Mouse (Mus musculus): ENCODE measurements around the gene Ptprn2.

Gene Ptprn2

DNA sequence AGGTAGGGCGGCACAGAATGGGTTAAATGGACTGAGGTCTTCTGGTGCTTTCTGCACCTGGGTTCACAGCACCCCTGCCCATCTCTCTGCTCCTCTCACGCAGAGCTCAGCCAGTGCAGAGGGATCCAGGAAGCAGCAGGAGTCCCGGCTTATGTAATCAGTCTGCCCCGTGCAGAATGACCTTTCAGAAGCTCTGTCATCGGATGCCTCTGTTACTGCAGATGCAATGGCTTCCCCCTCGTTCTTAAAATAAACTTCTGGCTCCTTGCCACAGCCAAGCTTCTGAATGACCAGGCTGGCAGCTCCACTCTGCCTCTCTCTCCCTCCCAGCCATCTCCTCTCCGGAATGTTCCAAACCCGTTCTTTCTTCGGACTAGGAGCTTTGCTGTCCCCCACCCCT lies 714.6 kb downstream of the Ptprn2 start:
- DNase-seq (ENCODE audit: extremely low read depth, insufficient read length, low spot score), result no peak

DNA sequence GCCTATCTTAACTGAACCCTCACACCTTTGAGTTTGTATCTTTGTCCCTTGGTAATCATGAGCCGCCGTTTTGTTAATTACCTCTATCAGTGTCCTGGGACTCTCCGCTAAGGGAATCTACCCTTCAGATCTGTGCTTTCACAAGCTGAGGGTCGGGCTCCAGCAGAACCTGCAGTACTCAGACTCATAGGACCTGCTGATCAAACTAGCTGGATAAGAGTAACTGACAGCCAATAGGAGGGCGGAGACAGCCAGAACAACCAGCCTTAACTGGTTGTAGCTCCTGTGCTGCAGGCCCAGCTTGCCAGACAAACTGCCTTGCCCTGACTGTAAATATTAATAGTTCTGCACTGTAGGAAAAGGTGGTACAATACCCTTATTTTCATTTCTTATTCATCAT lies 715.1 kb downstream of the Ptprn2 start:
- DNase-seq (ENCODE audit: extremely low read depth, insufficient read length, low spot score), result no peak

DNA sequence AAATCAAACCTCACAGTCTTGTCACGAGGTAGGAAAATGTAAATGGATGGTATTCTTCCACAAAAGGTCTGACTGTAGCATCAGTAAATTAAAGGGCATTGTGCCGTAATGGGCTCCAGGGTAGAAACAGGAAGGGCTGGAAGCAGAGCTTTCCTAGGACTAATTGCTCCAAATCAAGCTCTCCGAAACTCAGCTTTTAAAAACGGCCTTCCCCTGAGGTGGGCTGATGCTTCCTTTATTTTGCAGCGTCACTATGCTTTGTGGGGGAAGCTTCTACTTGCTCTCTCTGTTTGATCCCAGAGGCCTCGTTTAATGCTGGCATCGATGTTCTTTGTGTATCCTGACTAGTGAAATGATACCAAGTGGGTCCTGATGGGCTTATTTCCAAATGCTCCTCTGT lies 718.0 kb downstream of the Ptprn2 start:
- DNase-seq (ENCODE audit: extremely low read depth, insufficient read length, low spot score), result no peak

DNA sequence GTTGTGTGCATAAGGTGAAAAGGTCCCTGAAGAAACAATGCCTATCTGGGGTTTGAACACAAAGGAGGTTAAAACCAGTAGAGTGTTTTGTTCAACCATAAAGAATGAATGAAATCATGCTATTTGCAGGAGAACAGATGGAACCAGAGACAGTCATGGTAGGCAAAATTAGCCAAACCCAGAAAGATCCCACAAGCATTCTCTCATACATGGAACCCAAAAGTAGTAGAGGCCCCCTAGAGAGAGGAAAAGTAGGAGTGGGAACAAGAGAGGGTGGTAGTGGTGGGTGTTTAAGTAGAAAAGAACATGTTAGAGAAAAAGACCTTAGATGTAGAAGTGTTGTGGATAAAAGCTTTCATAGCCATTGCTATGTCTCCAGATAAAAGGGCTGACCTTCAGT lies 719.4 kb downstream of the Ptprn2 start:
- DNase-seq (ENCODE audit: extremely low read depth, insufficient read length, low spot score), result no peak

DNA sequence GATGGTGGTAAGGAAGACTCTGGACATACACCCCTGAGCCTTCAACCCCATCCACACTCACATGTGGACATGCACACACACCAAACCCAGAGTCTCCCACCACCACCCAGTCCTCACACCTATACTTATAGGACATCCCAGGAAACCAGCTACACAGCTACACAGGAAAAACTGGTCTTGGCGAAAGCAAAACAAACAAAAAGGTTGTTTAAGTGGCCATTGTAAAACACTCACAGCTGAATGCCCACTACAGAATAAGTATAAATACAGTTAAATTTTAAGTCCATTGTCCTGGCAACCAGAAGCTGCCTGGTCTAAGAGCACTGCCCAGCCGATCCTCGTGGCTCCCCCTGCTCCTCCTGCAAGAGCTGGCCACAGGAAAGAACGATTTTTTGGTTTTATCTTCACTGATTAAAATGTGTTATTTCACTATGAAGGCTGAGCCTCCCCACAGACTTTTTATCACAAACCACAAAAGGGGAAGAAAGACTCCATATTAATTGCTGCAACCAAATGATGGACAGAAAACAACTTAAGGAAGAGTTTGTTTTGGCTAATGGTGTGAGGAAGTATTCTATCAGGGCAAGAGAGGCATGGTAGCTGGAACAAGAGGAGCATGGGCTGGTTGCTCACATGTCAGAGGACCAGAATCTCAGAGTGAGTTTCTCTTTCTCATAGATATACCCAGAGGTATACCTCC lies 722.1 kb downstream of the Ptprn2 start:
- DNase-seq (ENCODE audit: extremely low read depth, insufficient read length, low spot score), result no peak

DNA sequence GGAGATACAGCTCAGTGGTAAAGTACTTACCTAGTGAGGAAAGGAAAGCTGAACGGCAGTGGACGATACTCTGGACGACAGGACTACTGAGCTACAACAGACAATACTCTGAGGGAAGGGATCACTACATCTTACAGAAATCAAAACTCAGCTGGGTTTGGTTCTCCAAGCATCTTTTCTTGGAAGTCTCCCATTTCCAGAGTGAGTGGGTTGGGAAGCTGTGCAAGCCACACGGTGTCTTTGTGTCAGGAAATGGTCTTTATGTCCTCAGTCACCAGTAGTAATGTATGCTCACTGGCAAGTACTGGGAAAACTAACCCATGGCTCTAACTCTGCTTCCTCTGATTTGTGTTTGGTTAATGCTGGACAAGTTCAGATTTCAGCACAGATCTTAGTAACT lies 724.9 kb downstream of the Ptprn2 start:
- no peak for DNase-seq (ENCODE audit: extremely low read depth, insufficient read length, low spot score)

DNA sequence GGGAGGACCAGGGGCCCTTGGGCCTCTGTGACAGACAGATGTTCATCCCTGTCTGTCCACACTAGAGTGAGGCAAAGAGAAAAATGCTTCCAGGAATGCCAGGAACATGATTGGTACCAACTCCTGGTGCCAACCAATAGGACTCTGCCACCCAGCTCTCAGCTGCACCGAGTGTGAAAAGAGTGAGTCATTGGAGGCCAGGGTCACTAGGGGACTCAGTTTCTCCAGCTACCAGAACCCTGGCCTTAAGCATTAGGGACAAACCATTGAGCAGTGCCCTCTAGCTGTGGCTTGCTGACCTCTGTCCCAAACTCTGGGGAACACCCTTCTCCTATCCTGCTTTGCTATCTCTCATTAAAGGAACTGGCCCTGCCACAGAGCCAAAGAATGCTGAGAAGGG lies 728.0 kb downstream of the Ptprn2 start:
- no peak for DNase-seq (ENCODE audit: extremely low read depth, insufficient read length, low spot score)

DNA sequence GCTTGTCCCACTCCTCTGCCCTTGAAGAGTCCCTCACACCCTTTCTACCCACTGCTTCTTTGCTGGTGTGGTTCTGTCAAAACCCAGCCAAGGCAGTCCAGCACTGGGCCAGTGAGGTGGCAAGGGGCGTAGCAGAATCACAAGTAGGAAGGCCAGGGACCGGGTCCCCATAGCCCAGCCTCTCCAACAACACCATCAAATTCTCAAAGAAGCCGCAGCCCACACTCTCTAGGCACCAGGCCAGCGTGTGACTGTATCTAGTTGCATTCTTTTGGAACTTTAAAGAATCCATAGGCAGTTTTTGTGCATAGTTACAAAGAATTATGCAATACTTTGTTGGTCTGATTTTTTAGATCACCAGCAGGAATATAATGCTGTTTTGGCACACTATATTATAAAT lies 728.8 kb downstream of the Ptprn2 start:
- no peak for DNase-seq (ENCODE audit: extremely low read depth, insufficient read length, low spot score)

DNA sequence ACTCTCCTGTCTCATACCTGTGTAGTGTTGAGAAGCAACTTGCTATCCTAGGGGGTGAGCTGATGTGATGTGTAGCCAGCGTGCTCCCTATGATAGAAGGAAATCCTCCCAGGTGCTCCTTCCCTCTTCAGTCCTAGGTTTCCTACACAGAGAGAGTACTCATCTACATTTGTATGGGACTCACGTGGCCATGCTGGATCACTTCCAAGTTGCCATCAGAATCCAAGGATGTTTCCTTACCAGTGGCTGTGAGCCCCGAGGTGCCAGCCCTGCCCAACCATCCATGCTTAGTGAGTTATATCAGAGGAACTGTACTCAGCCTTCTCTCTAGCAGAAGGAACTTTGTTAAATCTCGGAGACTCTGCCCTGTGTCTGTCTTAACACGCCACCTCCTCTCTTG lies 729.4 kb downstream of the Ptprn2 start:
- no peak for DNase-seq (ENCODE audit: extremely low read depth, insufficient read length, low spot score)

DNA sequence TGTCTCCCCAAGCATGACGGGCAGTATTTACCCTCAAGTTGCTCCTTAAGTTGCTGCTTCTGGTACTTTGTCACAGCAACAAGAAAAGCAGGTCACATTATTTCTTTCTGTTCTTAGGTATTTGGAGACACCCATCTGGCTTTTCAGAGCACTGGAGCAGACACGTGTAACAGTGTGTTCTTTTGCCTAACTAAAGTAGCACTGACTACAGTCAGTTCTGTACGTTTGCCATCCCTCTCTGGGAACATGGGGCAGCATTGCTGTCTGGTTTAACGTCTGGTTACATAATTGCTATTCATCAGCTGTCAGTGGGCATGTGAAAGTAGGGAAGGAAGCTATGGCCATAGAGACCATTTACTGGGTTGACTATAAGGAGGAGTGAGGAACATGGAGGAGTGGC lies 736.4 kb downstream of the Ptprn2 start:
- DNase-seq (ENCODE audit: extremely low read depth, insufficient read length, low spot score), result no peak

DNA sequence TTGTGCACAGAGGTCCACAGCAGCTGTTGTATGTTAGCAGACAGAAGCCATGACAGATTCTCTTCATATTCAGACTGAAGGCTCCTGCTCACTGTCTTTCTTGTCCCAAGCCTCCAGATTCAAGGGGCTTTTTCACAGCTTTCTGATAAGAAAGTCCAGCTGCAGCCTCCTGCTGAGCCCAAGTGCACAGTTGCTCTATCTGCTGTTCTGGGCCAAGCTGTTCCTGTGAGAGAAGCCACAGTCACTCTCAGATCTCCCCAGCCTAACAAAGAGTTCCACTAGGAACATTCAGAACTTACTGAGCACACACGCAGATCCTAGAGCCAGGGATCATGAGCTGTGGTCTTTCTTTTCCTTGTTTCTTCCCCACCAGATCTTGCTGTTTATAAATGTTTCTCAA lies 738.5 kb downstream of the Ptprn2 start:
- no peak for DNase-seq (ENCODE audit: extremely low read depth, insufficient read length, low spot score)

DNA sequence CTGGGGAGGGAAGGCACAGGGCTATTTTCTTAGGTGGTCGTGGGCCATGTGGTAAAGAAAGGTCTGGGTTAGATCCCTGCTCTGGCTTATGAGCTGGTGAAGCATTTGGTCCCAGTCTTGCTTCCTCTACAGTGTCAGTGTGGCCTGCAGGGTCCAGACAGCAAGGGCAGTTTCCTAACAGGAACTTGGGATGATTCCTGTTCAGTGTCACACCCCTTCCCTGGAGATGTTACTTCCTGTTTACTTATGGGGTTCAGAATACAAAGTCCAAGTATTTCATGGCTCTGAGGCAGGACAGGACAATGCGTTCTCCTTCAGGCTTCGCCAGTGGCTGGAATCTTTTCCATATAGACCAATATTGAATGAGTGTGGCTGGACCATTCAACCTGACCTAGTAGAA lies 741.7 kb downstream of the Ptprn2 start:
- no peak for DNase-seq (ENCODE audit: extremely low read depth, insufficient read length, low spot score)

DNA sequence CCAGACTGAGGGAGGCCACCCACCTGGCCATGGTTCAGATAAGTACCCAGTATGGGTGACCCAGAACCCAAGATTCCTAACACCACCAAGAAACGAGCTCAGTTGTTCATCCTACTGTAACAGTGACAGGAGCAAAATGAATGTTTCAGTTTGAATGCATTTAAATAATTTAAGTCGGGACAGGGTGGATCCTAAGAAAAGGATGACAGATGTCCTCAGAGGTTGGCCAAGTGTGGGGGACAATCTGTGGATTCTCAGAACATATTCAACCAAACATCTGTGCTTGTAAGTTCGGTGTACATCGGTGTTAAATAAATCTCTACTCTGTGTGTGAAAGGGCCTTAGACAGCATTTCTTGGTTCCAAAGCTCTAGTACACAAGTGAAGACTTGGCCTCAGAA lies 743.9 kb downstream of the Ptprn2 start:
- DNase-seq (ENCODE audit: extremely low read depth, insufficient read length, low spot score), result no peak

DNA sequence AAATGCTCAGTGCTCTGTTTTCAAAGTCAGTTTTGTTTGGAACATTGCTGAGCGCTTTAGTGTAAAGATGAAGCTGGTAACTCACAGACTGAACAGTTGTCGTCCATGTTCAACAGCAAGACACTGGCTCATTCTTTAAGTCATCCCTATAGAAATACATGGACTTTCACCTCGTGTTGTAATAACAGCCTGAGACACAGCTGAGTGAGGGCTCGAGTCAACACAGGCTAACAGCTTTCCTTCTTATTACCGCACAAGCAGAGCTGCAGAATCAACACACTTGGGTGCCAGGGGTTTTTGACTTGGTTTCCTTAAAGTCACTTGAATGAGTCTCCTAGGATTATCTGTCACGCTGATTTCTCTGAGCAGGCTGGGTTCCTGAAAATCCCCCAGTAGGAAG lies 744.8 kb downstream of the Ptprn2 start:
- DNase-seq (ENCODE audit: extremely low read depth, insufficient read length, low spot score), result no peak

DNA sequence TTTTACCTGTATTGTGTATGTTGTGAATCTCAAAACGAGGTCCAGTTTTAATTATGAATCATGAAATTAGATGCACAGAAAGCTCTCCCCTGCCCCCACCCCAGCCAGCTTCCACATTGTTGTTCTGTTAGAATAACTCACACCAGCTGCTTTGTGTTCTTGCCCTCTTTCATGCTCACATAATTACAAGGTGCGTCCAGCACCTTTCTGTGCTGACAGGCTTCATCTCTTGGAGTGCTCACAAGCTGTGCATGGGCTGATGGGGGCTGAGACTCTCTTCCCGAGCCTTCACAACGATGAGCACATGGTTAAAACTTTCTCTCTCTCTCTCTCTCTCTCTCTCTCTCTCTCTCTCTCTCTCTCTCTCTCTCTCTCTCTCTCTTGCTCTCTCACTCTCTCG lies 746.3 kb downstream of the Ptprn2 start:
- no peak for DNase-seq (ENCODE audit: extremely low read depth, insufficient read length, low spot score)

DNA sequence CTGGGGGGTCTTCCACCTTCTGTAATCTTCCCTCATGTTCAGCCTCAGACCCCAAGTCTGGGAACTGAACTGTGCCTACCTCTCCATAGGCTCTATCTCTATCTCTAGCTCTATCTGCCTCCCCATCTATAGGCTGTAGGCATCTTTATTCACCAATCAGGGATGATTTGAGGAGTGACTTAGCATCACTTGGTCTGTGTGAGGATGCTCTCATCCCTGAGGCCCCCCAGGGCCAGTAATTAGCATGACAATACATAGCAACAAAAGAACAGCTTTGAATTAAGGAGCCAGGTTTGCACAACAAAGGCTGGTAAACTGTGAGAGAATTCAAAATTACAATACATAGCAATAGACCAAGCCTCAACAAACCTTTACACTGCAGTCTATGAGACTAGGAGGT lies 749.6 kb downstream of the Ptprn2 start:
- no peak for DNase-seq (ENCODE audit: extremely low read depth, insufficient read length, low spot score)

DNA sequence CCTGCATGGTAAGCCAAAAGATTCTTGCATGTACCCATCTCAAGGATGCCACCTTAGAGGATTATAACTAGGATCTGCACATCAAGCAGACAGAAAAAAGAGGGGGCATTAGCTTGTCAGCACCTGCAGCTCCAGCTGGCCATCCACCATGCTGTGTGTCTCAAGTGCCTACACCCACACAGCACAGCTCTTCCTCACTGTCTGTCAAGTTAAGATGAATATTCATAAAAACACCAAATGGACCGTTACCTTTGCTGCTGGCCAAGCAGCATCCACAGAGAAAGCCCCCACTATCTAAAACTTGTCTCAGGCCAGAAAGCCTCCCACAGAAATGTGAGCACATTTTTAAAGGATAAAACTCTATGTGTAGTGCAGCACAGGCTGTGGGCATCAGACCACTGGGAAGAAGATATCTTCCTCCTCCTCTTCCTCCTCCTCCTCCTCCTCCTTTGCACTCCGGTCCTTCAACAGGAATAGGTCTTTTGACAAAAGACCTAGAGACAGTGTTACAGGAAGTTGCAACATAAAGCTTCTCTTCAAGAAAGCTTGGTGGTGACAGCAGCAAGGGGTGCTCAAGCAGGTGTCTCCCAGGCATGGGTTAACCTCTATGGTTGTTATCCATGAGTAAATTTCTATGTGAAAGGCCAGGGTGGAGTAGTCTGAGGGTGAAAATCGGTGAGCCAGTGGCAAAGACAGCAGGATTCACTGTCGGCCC lies 750.7 kb downstream of the Ptprn2 start:
- DNase-seq (ENCODE audit: extremely low read depth, insufficient read length, low spot score), result no peak

DNA sequence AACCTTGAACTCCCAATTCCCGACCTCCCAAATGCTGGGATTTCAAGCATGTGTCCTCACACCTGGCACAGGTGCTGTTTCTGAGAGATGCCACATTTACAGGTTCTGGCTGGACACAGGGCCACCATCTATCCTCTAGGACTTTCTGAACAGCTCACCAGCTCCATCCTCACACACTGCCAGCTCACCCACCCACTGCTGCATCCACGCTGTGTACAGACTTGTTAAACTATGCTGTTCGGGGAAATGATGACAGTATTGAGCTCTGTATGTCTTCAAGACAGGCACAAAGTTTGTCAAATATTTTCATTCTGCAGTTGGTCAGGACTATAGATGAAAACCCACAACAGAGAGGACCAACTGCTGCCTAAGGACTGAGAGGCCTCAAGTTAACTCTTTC lies 751.5 kb downstream of the Ptprn2 start:
- no peak for DNase-seq (ENCODE audit: extremely low read depth, insufficient read length, low spot score)

DNA sequence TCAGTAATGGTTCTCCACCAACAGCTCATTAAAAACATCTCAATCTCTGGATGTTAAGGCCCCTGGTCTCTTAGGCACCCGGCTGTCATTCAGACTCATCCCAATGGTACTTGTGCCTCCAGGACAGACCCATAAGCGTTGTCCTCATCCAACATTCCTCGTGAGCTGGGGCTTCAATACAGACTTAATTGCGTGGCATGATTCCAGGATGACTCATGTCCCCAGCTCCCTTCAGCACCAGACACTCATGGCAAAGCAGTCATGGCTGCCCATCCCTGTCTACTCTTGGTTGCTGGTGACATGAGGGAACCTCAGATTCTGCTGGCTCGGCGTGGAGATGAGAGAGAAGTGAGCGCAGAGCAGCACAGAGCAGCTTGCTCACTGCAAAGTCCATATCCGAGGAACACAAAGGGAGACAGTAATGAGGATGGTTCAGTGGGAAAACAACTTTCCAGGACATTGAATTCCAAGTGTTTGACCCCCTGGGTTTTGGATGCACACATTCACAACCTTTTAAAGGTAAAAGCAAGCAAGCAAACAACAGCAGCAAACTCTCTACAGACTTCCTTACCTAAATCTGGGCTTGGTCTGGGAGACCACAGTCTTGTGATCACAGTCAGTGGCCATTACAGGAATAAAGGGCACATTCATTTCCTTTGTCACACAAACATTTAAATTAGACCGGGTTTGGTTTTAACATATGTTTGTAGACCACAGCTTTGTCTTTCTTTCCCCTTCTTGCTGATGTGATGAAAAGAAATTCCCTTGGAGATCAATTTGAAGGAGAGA lies 754.6 kb downstream of the Ptprn2 start:
- no peak for DNase-seq (ENCODE audit: extremely low read depth, insufficient read length, low spot score)

DNA sequence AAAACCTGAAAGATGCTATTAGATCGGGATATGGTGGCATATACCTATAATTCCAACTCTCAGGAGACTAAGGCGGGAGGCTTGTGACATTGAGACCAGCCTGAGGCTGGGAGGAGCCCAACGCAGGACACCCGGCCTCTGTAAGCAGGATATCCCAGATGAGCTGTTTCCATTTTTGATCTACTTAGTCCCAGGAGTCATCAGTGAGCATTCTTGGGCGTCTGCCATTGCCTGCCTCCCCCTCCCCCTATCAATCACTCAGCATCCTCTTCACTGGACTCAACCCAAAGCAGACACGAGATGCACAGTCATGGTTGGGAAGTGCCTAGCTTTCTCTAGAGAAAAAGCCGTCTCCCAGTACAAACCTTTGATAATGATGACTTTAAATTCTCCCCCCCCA lies 756.7 kb downstream of the Ptprn2 start:
- DNase-seq (ENCODE audit: extremely low read depth, insufficient read length, low spot score), result no peak

DNA sequence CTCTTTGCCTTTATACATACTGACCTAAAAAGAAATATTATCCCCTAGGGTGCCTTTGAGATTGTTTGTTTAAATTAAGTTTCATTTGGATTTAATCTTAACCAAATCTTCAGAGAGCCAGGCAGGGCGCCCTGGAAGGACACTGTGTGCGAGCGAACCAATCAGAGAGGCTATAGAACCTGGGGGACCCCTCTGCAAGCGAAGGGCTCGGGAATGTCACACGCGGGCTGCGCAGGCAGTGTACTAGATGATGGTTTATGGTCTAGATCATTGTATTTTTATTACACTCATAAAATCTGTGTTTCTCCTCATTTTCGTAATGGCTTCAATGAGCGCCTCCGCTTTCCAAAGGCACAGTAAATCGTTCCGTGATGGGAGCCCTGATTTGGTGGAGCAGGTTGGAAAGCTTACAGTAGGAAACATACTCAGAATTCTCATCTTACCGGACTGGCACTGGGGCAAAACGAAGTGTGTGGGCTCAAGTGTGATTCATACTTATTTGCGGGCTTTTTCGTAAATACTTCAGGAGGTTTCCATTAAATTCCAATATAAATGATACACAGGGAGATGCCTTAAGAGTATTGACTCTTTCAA lies 760.5 kb downstream of the Ptprn2 start:
- no peak for DNase-seq (ENCODE audit: extremely low read depth, insufficient read length, low spot score)

DNA sequence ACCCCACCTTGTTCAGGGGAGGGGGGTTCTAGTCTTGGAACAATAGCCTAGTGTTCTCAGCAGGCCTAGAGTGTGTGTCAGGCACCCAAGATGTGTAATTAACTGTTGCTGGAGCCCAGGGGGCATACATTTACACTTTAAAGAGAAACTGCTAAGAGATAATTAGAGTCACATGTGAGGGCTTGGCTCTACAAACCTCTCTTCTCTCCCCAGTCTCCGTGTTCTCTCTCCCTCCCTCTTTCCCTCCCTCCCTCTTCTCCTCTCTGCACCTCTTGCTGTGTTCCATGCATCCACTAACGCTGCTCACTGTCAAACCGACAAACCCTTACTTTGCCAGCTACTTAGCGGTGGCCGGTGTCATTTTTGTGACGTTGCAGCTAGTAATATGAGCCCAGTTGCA lies 764.9 kb downstream of the Ptprn2 start:
- no peak for DNase-seq (ENCODE audit: extremely low read depth, insufficient read length, low spot score)
